Mouse (Mus musculus): Measurements from ENCODE around the gene Cog8.

Gene Cog8

GRCm38 (mm10) chr8:107056076-107056972 lies at the start of gene Cog8, which contains the start of gene Nip7:
TSS of gene Cog8 (minus strand) at chr8:107056689.
TSS of gene Nip7 (plus strand) at chr8:107056877.
- DNase-seq (ENCODE audit: low spot score) = peak; percentile 90

GRCm38 (mm10) chr8:107104547-107104946 lies 48.1 kb upstream of the Cog8 start:
- peak; percentile 85 for DNase-seq (ENCODE audit: low spot score)

- DNase-seq (ENCODE audit: low spot score) = no peak
Observed at GRCm38 (mm10) chr8:107100635-107101034, 44.1 kb upstream of the Cog8 start.

GRCm38 (mm10) chr8:107096366-107097036 lies 40.0 kb upstream of the Cog8 start, which contains the start of gene Terf2:
TSS of gene Terf2 (minus strand) at chr8:107096547.
- DNase-seq (ENCODE audit: low spot score) = peak; percentile 85

GRCm38 (mm10) chr8:107095717-107096365 lies 39.4 kb upstream of the Cog8 start:
- no peak for DNase-seq (ENCODE audit: low spot score)

GRCm38 (mm10) chr8:107090531-107090930 lies 34.0 kb upstream of the Cog8 start:
- no peak for DNase-seq (ENCODE audit: low spot score)

GRCm38 (mm10) chr8:107088526-107089063 lies 32.1 kb upstream of the Cog8 start:
- DNase-seq (ENCODE audit: low spot score) = no peak

- DNase-seq (ENCODE audit: low spot score) = no peak
Observed at GRCm38 (mm10) chr8:107086018-107086417, 29.5 kb upstream of the Cog8 start.

GRCm38 (mm10) chr8:107085358-107085757 lies 28.9 kb upstream of the Cog8 start:
- no peak for DNase-seq (ENCODE audit: low spot score)

- no peak for DNase-seq (ENCODE audit: low spot score)
Observed at GRCm38 (mm10) chr8:107076239-107076888, 19.9 kb upstream of the Cog8 start.

GRCm38 (mm10) chr8:107074128-107074527 lies 17.6 kb upstream of the Cog8 start:
- DNase-seq (ENCODE audit: low spot score) = no peak

- DNase-seq (ENCODE audit: low spot score) = no peak
Observed at GRCm38 (mm10) chr8:107073706-107074105, 17.2 kb upstream of the Cog8 start.

GRCm38 (mm10) chr8:107065511-107066496 lies 9.3 kb upstream of the Cog8 start, which contains the start of gene Tmed6:
TSS of gene Tmed6 (minus strand) at chr8:107065644.
- no peak for DNase-seq (ENCODE audit: low spot score)

- DNase-seq (ENCODE audit: low spot score) = no peak
Observed at GRCm38 (mm10) chr8:107062613-107063012, 6.1 kb upstream of the Cog8 start.

- DNase-seq (ENCODE audit: low spot score) = no peak
Observed at GRCm38 (mm10) chr8:107056973-107057369, 482 bp upstream of the Cog8 start.

- DNase-seq (ENCODE audit: low spot score) = no peak
Observed at GRCm38 (mm10) chr8:107052046-107052445, 4.4 kb downstream of the Cog8 start.

- no peak for DNase-seq (ENCODE audit: low spot score)
Observed at GRCm38 (mm10) chr8:107049480-107049879, 7.0 kb downstream of the Cog8 start.

- peak; percentile 75 for DNase-seq (ENCODE audit: low spot score)
Observed at GRCm38 (mm10) chr8:107048061-107048941, 8.2 kb downstream of the Cog8 start, which contains the start of gene Pdf. TSS of gene Pdf (minus strand) at chr8:107048614.

GRCm38 (mm10) chr8:107046976-107047375 lies 9.5 kb downstream of the Cog8 start:
- no peak for DNase-seq (ENCODE audit: low spot score)

Measured in urinary bladder, postnatal 25 days (tissue).